Mouse (Mus musculus) induced T-regulatory cell, adult 2 months (primary cell): ENCODE measurements around the gene Was.
"Not testable (repeated sequence)": the region's sequence is repeated elsewhere in the genome, so short reads cannot be mapped to it uniquely, and the experiment has no call there.

Experiments
- DNase-seq: peaks from one replicate; pipeline ENCODE4 v3.0.0-alpha.2; 2012; ENCODE audit warnings: low read depth

The Was gene

DNA sequence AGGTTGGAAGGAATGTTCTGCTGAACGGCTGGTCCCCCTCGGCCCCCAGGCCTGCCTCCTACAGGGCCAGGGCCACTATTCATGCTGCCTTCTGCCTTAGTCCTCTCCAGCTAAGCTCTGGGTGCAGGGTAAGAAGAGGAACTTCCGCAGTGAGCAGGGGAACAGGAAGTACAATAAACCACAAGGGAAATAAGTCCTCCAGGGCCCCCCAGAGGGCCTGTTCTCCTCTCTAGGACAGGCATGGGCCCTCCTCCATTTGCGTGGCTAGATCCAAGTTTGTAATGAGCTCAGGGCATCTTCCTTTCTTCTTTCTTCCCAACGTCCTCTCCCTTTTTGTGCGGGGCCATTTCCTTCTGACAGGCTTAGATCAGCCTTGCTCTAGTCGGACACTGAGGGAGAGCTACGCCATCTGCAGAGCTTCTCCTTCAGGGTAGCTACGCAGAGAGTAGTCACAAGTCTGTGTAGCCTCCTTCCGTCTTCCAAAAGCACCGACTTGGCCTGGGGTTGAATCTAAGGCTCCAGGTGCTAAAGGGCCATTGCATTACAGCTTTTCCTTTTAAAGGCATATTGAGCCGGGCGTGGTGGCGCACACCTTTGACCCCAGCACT, at the start of gene Was:
Was (minus strand) TSS at position 153 of the 608 bp plus-strand sequence.
- DNase-seq, result peak; percentile 77

DNA sequence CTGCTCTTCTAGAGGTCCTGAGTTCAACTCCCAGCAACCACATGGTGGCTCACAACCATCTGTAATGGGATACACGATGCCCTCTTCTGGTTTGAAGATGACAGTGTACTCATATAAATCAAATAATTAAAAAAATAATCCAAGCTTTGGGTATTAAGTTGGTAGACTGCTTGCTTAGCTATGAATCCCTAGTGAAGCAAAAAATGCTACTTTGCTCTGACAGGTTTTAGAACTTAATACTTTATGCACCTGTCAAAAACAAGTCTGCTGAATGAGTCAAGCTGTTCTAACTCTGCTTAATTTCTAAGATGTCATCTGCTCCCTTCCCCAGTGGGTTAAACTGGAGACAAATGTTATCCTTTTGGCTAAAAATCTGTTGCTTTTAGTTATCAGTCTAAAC, 49.2 kb upstream of the Was start:
- DNase-seq, result no peak

DNA sequence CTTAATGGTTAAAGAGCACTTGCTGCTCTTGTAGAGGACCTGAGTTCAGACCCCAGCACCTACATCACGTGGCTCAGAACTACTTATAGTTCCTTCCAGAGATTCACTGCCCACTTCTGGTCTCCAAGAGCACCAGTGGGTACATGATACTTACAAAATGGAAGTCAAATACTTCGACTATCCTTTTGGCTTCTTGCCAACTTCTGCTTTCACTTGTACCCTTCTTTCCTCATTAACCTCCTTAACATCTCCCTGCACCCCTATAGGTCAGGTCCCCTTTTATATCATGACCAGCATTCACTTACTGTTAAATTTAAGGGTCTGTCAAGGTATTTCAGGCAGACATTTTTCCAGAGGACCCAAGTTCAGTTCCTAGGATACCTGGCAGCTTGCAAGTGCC, 45.6 kb upstream of the Was start:
- no peak for DNase-seq

DNA sequence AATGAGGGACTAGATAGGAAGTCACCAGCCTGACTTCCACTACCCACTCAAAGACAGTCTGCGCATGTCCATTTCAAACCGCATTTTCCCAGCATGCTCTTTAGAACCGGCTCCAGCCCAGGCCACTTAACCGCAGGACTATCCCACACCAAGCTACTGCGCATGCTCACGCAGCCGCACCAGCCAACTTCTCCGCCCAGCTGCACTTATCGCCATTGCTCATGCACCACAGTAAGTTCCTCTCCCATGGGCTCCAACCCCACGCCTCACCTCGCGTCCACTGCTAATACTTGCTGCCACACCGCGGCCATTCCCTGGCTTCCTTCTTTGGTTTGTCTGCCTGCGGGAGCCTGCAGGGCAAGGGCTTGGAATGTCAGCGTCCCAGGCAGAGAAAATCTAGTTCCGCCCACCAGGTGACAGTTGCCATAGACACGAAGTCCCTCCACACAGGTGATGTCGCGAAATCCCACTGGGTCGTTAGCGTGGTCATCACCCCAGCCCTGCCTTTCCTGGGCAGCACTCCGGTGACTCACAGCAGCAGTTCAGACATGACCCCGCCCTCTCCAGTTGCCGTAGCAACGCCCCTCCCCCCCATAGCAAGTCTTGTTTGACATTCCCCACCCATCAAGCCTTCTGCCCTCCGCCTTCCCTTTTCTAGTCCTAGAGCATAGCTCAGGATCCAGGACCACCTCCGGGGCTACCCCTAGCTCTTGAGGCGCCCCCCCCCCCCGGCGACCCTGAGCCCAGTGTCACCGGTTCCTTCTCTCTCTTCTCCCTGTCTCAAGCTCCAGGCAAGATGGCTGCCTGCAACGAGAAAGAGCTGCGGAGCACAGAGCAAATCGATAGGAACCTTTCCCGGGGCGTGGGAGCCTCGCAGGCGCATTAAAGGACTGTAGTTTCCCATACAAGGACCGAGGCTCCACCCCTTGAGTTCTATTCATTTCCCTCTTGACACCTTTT, 42.0 kb upstream of the Was start, which contains the start of gene Wdr13:
Wdr13 (minus strand) TSS at position 876 of the 960 bp plus-strand sequence.
- peak; percentile 94 for DNase-seq

DNA sequence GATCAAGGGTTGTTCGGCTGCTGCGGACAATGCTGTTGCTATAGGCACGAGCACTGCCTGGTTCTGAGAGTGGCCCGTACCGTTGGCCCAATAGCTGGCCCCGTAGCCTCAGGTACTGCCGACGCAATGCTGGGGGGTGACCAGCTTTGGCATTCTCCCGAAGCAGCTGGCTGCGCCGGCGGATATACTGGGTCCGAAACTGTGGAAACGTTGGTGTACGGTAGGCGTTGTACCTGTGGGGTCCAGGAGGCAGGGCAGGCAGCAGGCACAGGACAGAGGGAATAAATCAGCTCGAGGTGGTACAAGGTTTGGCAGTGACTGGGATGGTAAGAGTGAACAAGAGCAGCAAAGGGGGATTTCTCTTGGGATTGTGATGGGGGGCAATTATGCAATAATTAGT, 41.1 kb upstream of the Was start:
- no peak for DNase-seq

DNA sequence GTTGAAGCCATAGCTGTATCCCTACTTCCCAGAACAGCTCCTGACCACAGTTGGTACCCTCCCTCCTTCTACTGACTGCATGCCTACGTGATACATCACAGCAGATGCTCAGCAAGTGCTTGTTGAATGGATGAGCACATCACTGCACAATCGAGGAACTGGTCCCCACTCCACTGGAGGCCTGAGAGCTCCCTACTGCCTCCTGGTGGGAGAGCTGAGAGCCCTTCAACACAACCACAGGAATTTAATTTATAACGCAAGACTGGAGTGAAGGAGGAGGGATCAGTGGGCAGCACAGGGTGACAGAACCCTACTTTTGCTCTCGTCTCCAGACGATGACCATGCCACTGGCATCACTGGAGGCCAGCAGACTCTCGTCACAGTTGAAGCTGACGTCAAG, 34.9 kb upstream of the Was start:
- no peak for DNase-seq

DNA sequence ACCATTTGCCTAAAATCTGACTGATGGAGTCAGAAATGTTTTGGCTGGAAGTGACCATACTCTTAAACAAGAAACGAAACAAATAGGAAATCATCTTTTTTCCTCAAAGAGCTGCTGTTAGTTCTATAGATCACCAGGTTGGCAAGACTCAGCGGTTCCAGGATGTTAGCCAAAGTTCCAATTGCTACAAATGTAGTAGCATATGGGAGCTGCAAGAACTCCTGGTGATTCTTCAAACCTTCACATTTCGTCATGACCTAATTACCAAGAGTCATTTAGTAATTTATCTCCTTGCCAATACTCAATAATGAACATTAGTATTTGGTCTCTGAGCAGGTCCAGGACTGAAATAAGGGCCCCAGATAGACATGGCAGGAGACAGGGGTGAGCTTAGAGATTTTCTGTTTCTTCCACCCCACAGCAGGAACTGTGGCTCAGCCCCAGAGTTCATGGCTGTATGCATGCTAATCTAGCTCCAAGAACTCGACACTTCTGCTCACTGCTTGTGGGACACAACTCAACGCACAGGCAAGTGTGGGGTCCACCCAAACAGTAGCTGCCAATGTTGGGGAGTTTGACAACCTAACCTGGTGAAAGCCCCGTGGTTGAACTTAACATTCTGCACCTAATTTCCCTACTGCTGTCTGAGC, 33.6 kb upstream of the Was start:
- no peak for DNase-seq

DNA sequence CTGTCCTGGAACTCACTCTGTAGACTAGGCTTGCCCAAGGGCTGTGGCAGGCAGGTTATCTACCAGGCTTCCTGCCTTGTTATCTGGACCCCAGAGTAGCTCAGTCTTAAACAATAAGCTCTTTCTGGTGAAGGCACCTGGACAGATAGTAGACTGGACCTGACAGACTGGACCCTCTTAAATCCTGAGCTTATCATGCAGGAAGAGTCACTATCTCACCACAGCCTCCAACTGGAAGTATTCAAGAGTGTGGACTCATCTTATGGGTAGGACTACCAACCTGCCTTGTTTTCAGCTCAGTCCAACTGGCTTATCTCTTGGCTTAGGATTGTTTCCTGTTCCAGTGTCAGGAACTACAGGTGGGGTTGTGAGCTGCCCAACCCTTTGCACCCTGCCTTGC, 27.0 kb upstream of the Was start:
- DNase-seq, result no peak

DNA sequence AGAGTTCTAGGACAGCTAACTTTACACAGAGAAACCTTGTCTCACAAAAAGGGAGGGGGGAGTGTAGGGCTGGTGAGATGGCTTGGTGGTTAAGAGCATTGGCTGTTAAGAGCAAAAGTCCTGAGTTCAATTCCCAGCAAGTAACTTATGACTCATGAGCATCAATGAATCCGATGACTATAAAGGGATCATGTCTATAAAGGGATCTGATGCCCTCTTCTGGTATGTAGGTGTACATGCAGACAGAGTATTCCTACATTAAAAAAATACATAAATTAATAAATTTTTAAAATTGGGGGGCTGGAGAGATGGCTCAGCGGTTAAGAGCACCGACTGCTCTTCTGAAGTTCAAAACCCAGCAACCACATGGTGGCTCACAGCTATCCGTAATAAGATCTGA, 25.0 kb upstream of the Was start:
- no peak for DNase-seq

DNA sequence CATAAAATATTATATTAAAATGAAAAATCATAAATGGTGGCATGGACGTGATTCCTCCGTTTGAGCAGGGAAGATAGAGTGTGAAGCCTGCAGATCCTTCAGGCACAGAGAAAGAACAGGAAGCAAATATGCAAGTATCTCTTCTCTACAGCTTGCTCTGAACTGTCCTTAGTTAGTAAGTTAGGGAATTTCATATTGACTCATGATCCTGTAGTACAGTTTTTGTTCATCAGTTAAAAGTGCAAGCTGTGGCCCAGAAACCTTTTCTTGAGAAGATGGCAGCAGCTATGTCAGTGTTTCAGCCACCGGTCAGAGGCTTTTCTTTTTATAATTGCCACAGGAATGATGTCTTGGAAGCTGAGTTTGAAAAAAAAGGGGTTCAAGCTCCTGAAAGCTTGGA, 14.7 kb upstream of the Was start:
- DNase-seq, result no peak

DNA sequence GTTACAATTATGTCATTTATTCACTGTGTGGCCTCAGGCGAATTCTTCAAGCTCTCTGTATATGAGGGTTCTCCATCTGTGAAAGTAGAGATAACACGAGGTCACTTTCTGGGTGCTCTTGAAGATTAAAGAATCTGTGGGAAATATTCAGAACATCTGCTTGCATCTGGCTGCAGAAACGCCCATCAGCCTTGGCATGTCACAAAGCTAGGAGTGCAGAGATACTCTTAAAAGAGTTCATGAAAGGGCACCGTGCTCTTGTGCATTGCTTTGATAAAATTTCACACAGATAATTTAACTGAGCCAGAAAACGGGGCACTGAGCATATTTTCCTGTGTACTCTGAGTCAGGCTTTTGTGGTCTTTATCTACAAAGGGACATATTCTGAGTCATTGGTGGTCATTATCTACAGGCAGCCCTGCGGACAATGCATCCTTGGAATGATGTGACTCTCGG, 11.9 kb upstream of the Was start:
- DNase-seq, result no peak

DNA sequence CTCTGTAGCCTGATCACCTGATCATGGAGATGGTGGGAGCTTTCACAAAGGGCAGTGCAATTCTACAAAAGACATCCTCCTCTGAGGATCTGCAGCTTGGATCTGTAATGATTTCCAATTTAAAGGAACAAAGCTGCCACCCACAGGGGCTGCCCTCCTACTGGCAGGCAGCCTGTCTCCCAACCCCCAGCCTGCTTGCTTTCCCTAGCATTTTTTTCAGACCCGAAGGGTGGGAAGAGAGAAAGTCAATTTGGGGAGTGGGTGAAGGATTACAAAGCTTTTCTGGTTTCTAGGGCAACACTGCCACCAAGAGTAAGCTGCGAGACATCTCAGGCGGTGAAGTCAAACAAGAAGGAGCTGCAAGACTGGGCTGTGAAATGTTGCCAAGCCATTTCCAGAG, 10.7 kb upstream of the Was start:
- DNase-seq, result peak; percentile 20

DNA sequence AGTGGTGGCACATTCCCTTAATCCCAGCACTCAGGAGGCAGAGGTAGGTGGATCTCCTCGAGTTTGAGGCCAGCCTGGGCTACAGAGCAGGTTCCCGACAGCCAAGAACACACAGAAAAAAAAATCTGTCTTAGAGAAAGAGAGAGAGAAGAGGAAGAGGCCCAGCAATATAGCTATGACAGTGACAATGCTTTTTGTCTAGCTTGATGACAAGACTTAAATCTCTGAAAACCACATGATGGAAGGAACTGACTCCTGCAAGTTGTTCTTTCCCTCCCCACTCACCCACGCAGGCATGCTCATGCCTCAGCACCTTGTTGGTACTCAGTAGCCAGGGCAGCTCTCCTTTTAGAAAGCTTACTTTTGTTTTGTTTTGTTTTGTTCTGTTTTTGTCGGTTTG, 9.1 kb upstream of the Was start:
- DNase-seq, result no peak

DNA sequence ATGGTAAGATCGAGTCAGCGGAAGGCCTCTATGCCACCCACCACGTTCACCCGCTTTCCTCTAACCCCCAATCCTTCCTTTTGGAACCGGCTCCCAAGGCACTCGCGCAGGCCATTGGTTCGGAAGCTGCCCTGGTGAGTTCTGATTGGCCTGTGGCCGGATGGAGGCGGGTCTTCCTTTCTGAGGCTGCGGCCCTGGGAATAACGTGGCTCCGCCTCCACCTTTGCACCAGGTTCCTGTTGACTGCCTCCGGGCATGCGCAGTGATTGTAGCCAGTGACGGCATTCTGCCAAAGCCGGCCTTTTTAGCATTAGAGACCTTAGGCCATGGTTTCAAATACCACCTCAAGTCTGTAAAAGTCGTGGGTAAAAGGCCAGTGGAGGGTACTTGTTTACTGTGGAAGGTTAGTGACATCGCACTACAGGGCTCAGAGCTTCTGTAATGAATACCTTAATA, 6.5 kb upstream of the Was start:
- DNase-seq, result peak; percentile 96

DNA sequence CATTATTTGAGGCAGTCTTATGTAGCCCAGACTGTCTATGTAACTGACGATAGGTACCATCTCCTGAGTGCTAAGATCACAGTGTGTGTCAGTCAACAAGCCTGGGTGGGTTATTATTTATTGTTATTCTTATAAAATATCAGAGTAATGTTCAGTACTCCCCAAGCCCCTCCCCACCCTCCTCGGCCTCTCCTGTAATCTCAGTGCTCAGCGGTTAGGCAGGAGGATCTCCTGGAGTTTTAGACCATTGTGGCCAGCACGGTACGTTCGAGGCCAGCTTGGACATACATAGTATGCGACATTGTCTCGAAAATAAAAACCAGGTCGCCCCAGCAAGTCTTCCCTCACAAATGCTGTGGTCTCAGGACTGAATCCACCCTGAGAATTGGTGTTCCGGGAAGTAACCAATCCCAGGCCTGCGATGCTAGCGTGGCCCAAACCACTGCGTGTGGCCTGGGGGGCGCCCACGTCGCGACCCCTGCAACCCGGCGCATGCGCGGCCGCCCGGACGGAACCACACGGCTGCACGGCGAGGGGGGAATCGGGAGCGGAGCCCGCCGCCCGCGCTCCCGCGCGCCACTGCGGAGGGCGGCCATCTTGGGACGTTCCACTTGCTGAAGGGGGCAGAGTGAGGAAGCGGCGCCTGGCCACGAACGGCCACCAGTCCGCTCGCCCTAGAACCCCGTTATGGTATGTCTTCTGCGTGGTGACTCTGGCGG, 5.9 kb upstream of the Was start:
- not testable (repeated sequence) for DNase-seq

DNA sequence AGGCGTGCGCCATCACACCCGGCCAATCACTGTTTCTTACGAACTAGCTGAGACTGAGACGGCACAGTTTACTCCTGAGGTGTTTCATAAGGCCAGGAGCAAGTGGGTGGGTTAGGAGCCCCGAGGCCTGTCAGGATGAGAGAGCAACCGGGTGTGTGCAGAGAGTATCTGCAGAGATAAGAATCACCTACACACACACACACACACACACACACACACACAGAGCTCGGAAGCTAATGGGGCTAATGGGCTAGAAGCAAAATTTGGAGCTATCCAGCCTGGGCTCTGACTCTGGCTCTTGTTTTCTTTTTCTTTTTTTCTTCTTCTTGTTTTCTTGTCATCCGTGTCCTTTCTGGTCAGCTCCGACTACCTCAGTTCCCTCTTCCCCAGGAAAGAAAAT, 5.2 kb upstream of the Was start:
- no peak for DNase-seq

DNA sequence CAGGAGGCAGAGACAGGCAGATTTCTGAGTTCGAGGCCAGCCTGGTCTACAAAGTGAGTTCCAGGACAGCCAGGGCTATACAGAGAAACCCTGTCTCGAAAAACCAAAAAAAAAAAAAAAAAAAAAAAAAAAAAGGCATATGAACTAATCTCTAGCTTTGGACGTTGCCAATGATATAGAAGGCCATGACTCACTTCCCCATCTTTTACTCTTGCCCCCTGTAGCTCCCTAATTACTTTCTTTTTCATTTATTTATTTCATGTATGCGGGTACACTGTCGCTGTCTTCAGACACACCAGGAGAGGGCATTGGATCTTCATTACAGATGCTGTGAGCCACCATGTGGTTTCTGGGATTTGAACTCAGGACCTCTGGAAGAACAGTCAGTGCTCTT, 653 bp upstream of the Was start:
- not testable (repeated sequence) for DNase-seq

DNA sequence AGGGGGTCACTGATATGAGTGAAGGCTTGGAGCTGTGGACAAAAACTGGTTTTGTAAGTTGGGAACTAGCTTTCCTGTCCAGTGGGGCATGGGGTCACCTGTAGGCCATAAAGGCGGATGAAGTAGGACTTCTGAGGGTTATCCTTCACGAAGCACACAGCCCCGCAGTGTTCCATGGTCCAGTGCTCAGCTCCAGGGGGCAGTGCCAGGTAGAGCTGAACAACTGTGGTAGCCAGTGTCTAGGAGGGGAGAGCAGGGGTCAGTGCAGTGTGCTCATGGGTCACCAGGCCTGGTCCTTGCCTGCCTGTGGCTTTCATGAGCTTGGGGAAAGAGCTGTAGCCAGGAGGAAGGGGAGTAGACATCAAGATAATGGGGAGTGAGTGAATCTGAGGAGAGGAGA, 552 bp downstream of the Was start:
- DNase-seq, result no peak

DNA sequence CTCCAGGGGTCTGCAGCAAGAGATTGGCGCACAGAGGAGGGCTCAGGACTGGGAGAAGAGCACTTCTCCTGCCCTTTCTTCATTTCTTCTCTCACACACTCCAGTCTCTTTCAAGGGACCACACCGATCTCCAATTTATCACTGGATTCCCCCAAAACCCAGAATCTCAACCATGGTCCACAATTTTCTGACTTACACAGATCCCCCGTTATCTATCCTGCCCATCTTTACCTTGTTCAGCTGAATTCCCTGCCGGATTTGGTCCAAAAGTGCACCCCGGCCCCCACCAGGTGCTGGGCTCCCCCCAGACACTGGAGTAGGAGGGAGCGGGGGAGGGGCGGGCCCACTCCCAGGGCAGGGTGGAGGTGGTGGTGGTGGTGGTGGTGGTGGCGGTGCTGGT, 4.7 kb downstream of the Was start:
- DNase-seq, result no peak

DNA sequence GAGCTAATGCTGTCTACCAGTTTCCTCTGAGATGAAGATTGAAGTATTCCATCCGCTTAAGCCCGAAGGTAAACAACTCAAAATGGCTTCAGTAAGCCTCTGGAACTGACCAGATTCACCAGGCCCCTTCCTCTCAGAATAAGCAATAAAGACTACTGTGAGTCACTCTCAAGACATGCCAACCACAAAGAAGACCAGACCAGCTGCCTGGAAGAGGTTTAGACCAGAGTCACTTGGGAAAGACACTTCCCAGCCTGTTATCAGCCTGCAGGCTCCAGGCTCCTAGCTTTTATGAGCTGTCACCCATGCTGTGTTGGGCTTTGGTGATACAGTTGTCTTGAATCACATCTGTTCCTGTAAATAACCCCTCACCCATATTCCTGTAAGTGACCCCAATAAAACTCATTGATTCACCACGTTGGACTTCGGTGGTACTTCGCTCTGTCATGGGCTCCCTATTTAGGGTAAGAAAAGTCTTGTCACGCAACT, 5.5 kb downstream of the Was start:
- no peak for DNase-seq

DNA sequence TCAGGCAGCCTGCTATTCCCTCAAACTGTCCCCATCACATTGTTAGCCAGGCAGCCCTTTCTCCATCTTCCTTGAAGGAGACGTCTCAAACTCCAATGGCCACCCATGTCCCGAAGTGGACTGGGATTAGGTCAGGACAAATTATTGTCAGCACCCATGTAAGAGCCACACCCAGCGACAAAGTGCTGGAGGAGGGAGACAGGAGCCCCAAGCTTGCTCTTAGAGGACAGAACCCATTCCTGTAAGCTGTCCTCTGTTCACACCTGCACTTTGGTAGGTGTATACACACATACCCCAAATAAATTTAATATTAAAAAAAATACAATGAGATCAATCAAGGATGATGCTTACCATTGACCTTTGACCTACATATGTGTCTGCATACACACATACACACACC, 15.2 kb downstream of the Was start:
- no peak for DNase-seq

DNA sequence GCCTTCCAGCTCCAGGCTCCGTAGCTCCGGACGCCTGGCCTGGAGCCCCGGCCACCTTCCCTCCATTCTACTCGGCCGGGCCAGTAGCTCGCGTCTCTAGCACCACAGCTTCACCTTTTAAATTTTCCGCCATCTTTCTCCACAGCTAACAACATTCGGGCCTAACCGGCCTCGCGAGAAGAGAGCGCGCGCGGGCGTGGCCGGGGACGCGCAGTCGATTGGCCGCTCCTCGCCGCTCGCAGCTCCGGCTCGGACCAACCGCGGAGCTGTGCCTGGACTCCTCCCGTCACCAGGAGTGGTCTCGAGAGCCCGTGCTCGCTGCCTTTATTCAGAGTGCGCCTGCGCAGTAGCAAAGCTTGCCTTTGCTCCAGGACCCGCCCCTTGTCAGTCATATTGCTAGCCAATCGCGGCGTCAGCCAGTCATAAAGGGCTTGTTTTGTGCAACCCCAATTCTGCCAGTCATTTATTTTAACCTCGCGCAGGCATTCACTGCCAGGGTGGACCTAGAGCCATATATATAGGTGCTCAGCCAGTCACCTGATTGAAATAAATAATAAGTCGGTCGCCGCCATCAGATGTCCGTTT, 15.8 kb downstream of the Was start, which contains the start of gene Suv39h1:
Suv39h1 (minus strand) TSS at position 331 of the 585 bp plus-strand sequence.
- peak; percentile 95 for DNase-seq
